Mouse (Mus musculus) spleen, adult 2 months (tissue): ENCODE measurements around the gene Olfr1393. TPM values are rescaled to one million over a fixed set of nuclear protein-coding genes. Genes with fewer than 3 reads are reported as not detected.

Source experiments
- DNase-seq, 2 experiments: peaks; one replicate each; pipeline versions ENCODE4 v3.0.0 to v3.0.0-alpha.2; 2012 to 2021; ENCODE audit warnings: low spot score in 2 of 2, low read depth in 1 of 2
- H3K27ac ChIP-seq: fragments of 200-500 bp; 2 replicates; pipeline ENCODE4 v1.5.1; 2012; ENCODE audit warnings: low read length, inconsistent platforms; ENCODE audit not compliant: insufficient read depth
- H3K27me3 ChIP-seq: fragments of 200-500 bp; 2 replicates; pipeline ENCODE4 v1.6.1; 2012; ENCODE audit warnings: mild to moderate bottlenecking, moderate library complexity, low read length, inconsistent platforms; ENCODE audit not compliant: control insufficient read depth, insufficient read depth
- H3K36me3 ChIP-seq: fragments of 200-500 bp; 2 replicates; pipeline ENCODE4 v1.6.1; 2012; ENCODE audit warnings: mild to moderate bottlenecking, low read length, inconsistent platforms; ENCODE audit not compliant: control insufficient read depth, insufficient read depth
- H3K4me1 ChIP-seq: fragments of 200-500 bp; 2 replicates; pipeline ENCODE4 v1.6.1; 2011; ENCODE audit warnings: inconsistent platforms; ENCODE audit not compliant: control insufficient read depth, insufficient read depth, insufficient read length
- H3K4me3 ChIP-seq: fragments of 200-500 bp; 2 replicates; pipeline ENCODE4 v1.5.1; 2011; ENCODE audit warnings: mild to moderate bottlenecking, inconsistent platforms; ENCODE audit not compliant: insufficient read depth, insufficient read length; ENCODE audit errors: extremely low read depth
- CTCF ChIP-seq: fragments of 200-500 bp; IDR thresholded peaks from 2 replicates; pipeline ENCODE4 v1.5.1; 2011; ENCODE audit warnings: mild to moderate bottlenecking, inconsistent platforms; ENCODE audit not compliant: insufficient read depth, insufficient read length, insufficient replicate concordance; ENCODE audit errors: extremely low read depth
- POLR2A ChIP-seq: fragments of 200-500 bp; IDR thresholded peaks from 2 replicates; pipeline ENCODE4 v1.6.1; 2011; ENCODE audit warnings: low read depth, low read length, inconsistent platforms
- WGBS: fragments of 180-500 bp; shearing (Covaris S2); methylation state at CpG from one replicate; pipeline ENCODE4 v1.1.7; 2018; 5-methylcytosine and 5-hydroxymethylcytosine counted together
- polyA plus RNA-seq: library from polyadenylated mRNA; depleted of rRNA; stranded (reverse); fragments of >200 nt; gene quantifications from 2 replicates; pipeline ENCODE4 v1.2.3, GENCODE M21; 2012; rRNA removed

Gene Olfr1393
- 0.06 TPM in 2 replicates for polyA plus RNA-seq

GRCm38 (mm10) chr11:49278222-49278621 is at the start of gene Olfr1393:
Olfr1393 (plus strand) TSS chr11:49278304.
- Histone ChIP-seq H3K36me3 (no peaks in the 10 kb centered on the region), H3K4me1 (no peaks in the 10 kb centered on the region), H3K4me3 (no peak within 1 kb of the TSS), H3K27ac (no peak within 1 kb of the TSS), H3K27me3 (no peaks in the 10 kb centered on the region)
- no peak for TF ChIP-seq CTCF
- TF ChIP-seq POLR2A, result no peak
- DNase-seq, result no peak
- 83% methylated on average over 3 of the region's 3 CpGs for WGBS

DNA sequence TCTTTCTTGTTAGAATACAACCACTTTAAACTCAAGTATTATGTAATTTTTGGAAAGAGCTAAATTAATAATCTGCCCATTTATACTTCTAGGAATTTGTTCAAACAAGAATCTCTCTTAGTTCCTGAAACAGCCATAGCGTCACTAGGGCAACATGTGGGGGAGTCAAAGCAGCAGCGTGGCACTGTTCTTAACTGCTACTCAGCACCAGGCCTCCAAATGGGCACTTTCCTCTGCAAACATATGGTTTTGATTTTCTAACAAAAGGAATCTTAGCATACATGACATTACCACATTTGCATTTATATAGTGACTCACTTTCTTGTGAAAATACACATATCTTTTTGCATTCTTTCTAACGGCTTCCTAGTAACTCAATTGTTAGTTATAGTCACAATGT is 45.3 kb upstream of the Olfr1393 start:
- H3K36me3 ChIP-seq, result no peaks in the 10 kb centered on the region
- WGBS, result 78% methylated on average over 3 of the region's 3 CpGs
- no peaks in the 10 kb centered on the region for H3K4me1 ChIP-seq
- no peaks in the 10 kb centered on the region for H3K27me3 ChIP-seq
- no peak for DNase-seq
- H3K27ac ChIP-seq, result no peak overlapping the region
- no peak for TF ChIP-seq CTCF
- H3K4me3 ChIP-seq, result no peak overlapping the region

DNA sequence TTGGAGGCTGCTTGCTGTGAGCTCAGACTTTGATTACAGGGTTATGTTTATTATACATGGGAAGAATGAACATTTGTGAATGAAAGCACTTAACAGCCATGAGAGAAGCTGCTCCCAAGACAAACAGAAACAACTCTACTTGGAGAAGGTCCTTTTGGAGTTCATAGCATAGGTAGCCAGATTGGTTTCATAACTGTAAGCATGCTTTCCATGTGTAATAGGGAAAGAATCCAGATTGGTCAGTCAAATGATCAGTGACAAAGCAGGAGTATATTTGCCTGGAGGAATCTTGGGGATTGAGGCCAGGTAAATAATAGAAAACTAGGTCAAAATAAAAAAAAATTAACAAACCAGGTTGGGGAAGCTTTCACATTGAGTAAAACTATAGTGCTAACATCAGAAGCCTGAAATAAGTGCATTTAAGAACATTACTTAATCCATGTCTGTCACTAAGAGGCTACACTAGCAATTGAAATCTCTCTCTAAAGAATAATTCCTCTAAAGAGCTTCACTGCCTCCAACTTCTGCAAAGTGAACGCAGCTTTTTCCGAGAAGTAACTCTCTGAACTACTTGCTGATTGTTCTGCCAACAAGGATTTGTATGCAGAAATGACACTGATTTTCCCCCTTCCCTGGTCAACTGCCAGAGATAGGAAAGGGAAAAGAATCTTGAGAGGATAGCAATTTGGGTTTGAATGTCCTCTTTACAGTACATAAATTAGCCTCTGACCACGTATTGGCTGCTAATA is 42.5 kb upstream of the Olfr1393 start:
- no peak overlapping the region for H3K4me3 ChIP-seq
- H3K36me3 ChIP-seq, result no peaks in the 10 kb centered on the region
- 48% methylated on average over 3 of the region's 3 CpGs for WGBS
- no peak overlapping the region for H3K27ac ChIP-seq
- 0 out of 2 replicates have a peak, but pooled peaks cover 3% of the 10 kb centered on the region for H3K4me1 ChIP-seq
- H3K27me3 ChIP-seq, result no peaks in the 10 kb centered on the region
- TF ChIP-seq POLR2A (no peak), CTCF (no peak)
- DNase-seq, result no peak

GRCm38 (mm10) chr11:49236891-49237290 is 41.2 kb upstream of the Olfr1393 start:
- Histone ChIP-seq H3K4me3 (no peak overlapping the region), H3K36me3 (no peaks in the 10 kb centered on the region), H3K27me3 (no peaks in the 10 kb centered on the region), H3K27ac (no peak overlapping the region; the same call in 1 of the 2 replicates), H3K4me1 (peaks cover 6% of the 10 kb centered on the region; the same call in 1 of the 2 replicates)
- TF ChIP-seq CTCF (no peak), POLR2A (no peak)
- 91% methylated on average over 1 of the region's 1 CpGs for WGBS
- no peak for DNase-seq

DNA sequence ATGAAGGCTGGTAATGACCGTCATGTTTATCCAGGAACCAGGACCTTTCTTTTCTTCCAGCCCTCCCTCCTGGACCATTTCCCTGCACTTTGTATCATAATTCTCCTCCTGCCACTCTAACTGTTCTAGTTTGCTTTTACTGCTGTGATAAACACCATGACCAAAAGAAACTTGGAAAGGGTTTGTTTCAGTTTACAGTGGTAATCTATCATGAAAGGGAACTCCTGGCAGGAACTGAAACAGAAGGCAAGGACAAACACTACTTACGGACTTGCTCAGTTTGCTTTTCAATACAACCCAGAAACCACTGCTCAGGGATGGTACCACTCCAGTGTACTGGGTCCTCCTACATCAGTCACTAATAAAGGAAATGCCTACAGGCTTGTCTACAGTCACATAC is 40.6 kb upstream of the Olfr1393 start:
- Histone ChIP-seq H3K36me3 (no peaks in the 10 kb centered on the region), H3K4me3 (no peak overlapping the region), H3K27ac (peak overlapping the region; percentile 62; the same call in 1 of the 2 replicates), H3K4me1 (peaks cover 9% of the 10 kb centered on the region; the same call in 1 of the 2 replicates), H3K27me3 (no peaks in the 10 kb centered on the region)
- DNase-seq, result no peak
- WGBS, result 39% methylated on average over 2 of the region's 2 CpGs
- TF ChIP-seq CTCF, result no peak
- no peak for TF ChIP-seq POLR2A

DNA sequence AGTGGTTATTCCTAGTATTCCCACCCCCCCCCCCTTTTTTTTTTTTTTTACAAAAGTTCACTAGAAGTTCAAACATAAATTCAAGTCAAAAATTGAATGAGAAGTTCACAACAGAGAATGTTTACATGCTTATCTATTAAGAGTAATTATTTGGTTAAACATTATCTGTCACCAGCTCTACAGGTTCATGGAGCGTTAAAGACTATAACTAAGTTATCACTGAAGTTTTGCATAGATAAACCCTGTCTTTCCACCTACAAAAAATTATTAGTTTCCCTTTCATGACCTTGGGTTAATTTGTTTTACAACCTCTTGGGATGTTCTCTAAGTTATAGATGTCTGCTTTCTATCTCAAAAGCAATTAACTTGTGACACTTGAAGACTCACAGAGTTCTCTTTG is 37.8 kb upstream of the Olfr1393 start:
- no peak overlapping the region for H3K4me3 ChIP-seq
- H3K27ac ChIP-seq, result no peak overlapping the region
- no peaks in the 10 kb centered on the region for H3K27me3 ChIP-seq
- TF ChIP-seq CTCF (no peak), POLR2A (no peak)
- WGBS, result 73% methylated on average over 1 of the region's 1 CpGs
- DNase-seq, result no peak
- peaks cover 12% of the 10 kb centered on the region for H3K4me1 ChIP-seq
- no peaks in the 10 kb centered on the region for H3K36me3 ChIP-seq

GRCm38 (mm10) chr11:49240874-49241273 is 37.2 kb upstream of the Olfr1393 start:
- DNase-seq, result no peak
- H3K36me3 ChIP-seq, result no peaks in the 10 kb centered on the region
- H3K27me3 ChIP-seq, result no peaks in the 10 kb centered on the region
- no peak overlapping the region; the same call in 1 of the 2 replicates for H3K27ac ChIP-seq
- H3K4me1 ChIP-seq, result peaks cover 18% of the 10 kb centered on the region
- H3K4me3 ChIP-seq, result no peak overlapping the region
- TF ChIP-seq POLR2A, result no peak
- no peak for TF ChIP-seq CTCF
- 28% methylated on average over 4 of the region's 4 CpGs for WGBS
